Mouse (Mus musculus): ENCODE measurements around the gene Platr17.
"Not testable (repeated sequence)": the region's sequence is repeated elsewhere in the genome, so short reads cannot be mapped to it uniquely, and the experiment has no call there.

Platr17 gene

GRCm38 (mm10) chr17:33904835-33905234 is at the start of gene Platr17:
Platr17 (plus strand) TSS chr17:33905135.
- DNase-seq: not testable (repeated sequence)

- no peak for DNase-seq
Observed at GRCm38 (mm10) chr17:33857816-33858215, 47.1 kb upstream of the Platr17 start.

GRCm38 (mm10) chr17:33865330-33866030 is 39.5 kb upstream of the Platr17 start:
- DNase-seq: peak; percentile 13 to 54

DNA sequence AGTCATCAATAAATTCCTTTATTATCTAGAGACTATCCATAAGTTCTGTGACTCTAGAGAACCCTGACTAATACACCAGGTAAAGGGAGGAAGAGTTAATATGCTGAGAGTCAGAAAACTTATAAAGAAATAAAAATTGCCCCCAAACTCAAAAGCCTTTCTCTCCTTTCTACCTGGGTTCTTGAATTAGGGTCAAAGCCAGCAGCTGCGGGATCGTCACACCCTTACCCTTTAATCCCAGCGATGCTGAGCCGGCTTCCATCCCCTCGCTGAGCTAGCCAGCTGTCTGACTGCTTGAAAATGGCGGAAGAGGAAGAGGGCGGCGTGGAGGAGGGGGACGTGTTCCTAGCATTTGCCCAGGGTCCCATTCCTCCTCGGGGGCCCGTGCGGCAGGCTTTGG is 31.4 kb upstream of the Platr17 start, which contains the start of gene Gm7029:
Gm7029 (plus strand) TSS at position 301 of the 400 bp plus-strand sequence.
- not testable (repeated sequence) for DNase-seq

DNA sequence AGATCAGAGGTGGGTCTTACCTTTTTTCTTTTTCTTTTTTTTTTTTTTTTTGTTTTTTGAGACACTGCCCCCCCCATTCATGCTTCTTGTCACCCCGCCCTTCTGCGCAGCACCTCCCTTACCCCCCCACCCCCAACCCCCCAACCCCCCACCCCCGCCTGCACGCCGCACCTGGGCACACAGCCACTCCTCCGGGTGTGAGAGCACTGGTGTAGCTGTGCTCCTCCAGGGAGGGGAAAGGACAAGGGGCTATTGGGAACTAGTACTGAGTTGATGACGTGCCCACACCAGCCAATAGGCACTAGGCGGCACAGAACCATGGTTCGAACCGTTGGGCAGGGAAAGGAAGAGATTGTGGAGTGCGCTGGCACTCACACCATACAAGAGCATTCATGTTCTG is 30.5 kb upstream of the Platr17 start:
- peak; percentile 36 to 52 for DNase-seq

- not testable (repeated sequence) for DNase-seq
Observed at GRCm38 (mm10) chr17:33875797-33876196, 29.1 kb upstream of the Platr17 start.

- not testable (repeated sequence) for DNase-seq
Observed at GRCm38 (mm10) chr17:33884320-33884719, 20.6 kb upstream of the Platr17 start.

GRCm38 (mm10) chr17:33887802-33888201 is 17.1 kb upstream of the Platr17 start:
- not testable (repeated sequence) for DNase-seq

GRCm38 (mm10) chr17:33888230-33888629 is 16.7 kb upstream of the Platr17 start:
- DNase-seq: not testable (repeated sequence)

- not testable (repeated sequence) for DNase-seq
Observed at GRCm38 (mm10) chr17:33889941-33890532, 14.9 kb upstream of the Platr17 start.

DNA sequence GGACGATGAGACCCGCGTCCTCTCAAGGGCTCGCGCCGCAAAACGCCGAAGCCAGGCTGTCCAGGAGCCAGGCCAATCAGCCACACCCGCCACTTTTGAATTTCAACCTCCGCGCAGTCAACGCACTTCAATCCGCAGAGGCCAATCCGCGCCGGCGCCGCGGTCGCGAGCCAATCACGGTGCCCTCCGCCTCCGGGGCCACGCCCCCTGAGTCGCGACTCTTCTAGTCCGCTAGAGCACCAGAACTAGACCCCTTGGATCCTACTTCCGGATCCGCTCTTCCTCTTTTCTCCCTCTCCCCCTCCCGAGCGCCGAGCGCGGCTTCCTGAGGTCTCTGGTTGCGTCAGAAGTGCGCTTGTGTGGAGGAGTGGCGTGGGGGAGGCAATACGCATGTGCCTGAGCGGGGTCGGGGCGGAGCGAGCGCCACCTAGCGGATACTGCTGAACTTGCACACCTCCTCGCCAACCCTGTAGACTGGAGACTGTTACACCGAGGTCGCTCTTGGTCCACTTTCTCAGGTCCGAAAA is 14.3 kb upstream of the Platr17 start, which contains the start of gene Kifc1:
Kifc1 (minus strand) TSS at position 129 of the 527 bp plus-strand sequence.
- peak; percentile 100 for DNase-seq

- DNase-seq: no peak
Observed at GRCm38 (mm10) chr17:33891357-33891756, 13.6 kb upstream of the Platr17 start.

DNA sequence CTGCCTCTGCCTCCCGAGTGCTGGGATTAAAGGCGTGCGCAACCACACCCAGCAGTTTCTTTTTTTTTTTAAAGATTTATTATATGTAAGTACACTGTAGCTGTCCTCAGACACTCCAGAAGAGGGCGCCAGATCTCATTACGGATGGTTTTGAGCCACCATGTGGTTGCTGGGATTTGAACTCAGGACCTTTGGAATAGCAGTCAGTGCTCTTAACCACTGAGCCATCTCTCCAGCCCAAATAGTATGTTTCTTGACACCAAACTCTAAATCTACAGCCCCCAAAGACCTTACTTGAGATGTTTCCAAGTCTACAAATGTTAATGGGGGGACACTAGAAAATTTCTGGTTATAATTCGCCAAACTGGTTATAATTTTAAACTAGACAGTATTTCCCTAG is 13.0 kb upstream of the Platr17 start:
- not testable (repeated sequence) for DNase-seq

DNA sequence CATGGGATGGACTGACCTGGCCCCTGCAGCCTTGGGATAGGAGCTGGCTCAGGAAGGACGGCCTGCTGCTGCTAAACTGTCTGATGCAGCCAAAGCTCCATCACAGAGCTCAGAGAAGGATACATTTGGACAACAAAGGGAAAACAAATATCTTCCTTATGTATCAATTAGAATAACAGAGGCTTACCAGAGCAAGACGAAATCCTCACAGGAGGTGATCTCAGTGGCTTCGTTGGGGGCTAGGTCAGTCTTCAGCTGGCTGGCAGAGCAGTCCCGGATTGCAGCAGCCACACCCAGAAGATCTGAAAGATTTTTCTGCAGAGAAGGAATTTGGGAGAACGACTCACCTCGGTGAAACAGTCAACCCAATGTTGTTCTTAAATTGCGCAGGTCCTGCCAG is 12.5 kb upstream of the Platr17 start:
- no peak for DNase-seq

GRCm38 (mm10) chr17:33893011-33893410 is 11.9 kb upstream of the Platr17 start:
- not testable (repeated sequence) for DNase-seq

GRCm38 (mm10) chr17:33897114-33897794 is 7.7 kb upstream of the Platr17 start:
- peak; percentile 36 to 62 for DNase-seq

DNA sequence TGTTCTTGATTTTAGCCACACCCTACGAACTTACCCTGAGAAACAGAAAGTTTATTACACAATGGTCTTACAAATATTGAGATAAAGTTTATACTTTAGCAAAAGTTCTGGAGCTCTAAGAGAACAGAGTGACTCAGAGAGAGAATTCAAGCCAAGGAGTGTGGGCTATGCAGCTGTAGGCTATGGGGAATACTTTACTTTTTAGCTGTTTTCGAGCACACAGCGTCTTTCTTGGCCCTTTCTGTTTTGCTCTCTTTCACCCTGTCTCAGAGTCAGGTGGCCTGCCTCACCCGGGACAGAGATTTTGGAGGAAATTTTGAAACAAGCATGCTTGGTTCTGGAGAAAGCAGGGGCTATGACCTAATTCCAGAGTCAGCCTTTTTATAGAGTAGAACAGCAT is 6.7 kb upstream of the Platr17 start:
- DNase-seq: not testable (repeated sequence)

DNA sequence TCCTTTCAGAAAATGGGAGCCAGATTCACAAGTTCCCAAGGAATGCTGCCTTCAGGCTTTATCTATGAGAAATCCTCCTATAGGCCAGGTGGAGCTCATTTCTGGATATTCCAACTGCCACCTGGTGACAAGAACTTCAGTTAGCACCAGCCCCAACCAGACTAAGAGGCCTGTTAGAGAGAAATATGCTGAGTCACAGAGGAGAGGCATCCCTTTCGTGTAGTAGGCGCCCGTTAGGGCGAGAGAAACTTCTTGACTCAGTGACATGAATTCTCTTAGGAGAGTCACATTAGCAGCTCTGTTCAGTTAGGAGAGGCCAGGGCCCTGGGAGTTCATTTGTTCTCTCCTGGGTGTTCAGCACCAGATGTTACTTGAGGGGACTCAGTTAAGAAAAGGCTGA is 5.3 kb upstream of the Platr17 start:
- peak in 1 of 2 experiments; percentile 26 for DNase-seq

DNA sequence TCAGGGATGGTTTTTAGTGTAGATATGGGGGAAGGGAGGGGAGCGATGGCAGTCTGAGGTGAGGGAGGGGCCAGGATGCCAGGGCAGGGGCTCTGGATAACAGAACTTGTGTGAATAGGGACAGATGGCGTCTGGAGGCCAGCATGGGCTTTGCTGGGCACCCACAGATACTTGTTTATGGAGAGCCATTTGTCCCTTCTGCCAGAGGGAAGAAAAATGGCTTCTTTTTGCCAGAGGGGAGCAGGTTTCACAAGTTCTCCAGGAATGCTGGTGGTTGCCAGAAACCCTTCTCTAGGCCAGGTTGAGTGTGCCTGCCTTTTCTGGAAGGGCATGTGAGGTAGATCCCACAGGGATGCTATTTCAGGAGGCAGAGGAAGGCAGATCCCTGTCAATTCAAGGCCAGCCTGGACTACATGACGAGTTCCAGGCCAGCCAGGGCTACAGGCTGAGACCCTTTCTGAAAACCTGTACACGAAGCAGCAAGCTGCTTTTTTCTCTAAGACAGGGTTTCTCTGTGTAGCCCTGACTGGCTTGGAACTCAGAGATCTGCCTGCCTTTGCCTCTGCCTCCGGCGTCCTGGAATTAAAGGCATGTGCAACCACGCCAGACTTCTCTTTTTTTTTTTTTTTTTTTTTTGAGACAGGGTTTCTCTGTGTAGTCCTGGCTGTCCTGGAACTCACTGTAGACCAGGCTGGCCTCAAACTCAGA is 4.5 kb upstream of the Platr17 start:
- DNase-seq: peak in 1 of 2 experiments; percentile 64

GRCm38 (mm10) chr17:33900989-33901314 is 4.0 kb upstream of the Platr17 start:
- DNase-seq: no peak

- no peak for DNase-seq
Observed at GRCm38 (mm10) chr17:33901653-33902052, 3.3 kb upstream of the Platr17 start.

- DNase-seq: no peak
Observed at GRCm38 (mm10) chr17:33902079-33902478, 2.9 kb upstream of the Platr17 start.

GRCm38 (mm10) chr17:33902491-33902890 is 2.4 kb upstream of the Platr17 start:
- no peak for DNase-seq

Measured in cerebellum, postnatal 14 days (tissue).